Mouse (Mus musculus): Measurements from ENCODE around the gene Kctd14. TPM values are rescaled to one million over a fixed set of nuclear protein-coding genes. Genes with fewer than 3 reads are reported as not detected.
"Not testable (repeated sequence)": the region's sequence is repeated elsewhere in the genome, so short reads cannot be mapped to it uniquely, and the experiment has no call there.

Kctd14 gene
- polyA plus RNA-seq, 1 experiment from 2014 or later, result 6.0 TPM

GRCm38 (mm10) chr7:97420406-97420805 lies 30.7 kb upstream of the Kctd14 start:
- H3K4me1 ChIP-seq, result 0 out of 2 replicates have a peak, but pooled peaks cover under 1% of the 10 kb centered on the region
- WGBS, result 59% methylated on average over 1 of the region's 1 CpGs
- H3K4me2 ChIP-seq, result no peak overlapping the region
- no peak for ATAC-seq (ENCODE audit: insufficient number of reproducible peaks, insufficient read depth, low FRiP score, low TSS enrichment, low read depth)
- no peaks in the 10 kb centered on the region for H3K36me3 ChIP-seq
- no peak overlapping the region for H3K27ac ChIP-seq
- H3K9me3 ChIP-seq, result no peaks in the 10 kb centered on the region
- H3K4me3 ChIP-seq, result no peak overlapping the region
- no peaks in the 10 kb centered on the region for H3K27me3 ChIP-seq
- no peak overlapping the region for H3K9ac ChIP-seq

DNA sequence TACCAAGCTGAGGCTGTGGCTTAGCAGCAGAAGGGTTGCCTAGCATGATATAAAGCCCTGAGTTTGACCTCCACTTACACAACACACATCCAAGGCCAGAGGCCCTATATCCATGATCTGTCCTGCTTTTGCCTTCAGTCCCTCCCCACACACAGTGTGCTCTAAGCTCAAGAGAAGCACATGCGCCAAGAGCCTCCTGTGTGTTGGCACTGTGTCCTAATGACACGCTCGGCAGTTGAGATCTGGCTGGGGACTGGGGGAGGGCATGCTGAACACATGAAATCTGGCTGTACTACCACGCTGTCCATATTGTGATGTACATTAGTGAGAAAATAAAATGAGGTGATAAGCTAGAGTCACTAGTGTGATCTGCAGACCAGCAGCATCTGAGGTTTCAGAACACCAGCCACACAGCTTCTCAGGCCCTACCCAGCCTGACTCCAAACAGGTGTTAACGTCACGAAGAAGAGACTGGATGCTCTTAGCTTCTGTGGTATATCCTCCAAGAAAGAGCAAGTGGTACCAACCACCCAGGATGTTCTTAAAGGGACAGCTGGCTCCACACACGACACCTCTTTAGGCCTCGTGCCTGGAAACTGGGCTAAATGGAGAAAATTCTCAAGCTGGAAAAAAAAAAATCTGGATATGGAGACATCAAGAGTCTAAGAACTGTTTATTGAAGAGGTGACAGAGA lies 30.0 kb upstream of the Kctd14 start:
- no peaks in the 10 kb centered on the region for H3K9me3 ChIP-seq
- WGBS, result 82% methylated on average over 8 of the region's 8 CpGs
- no peaks in the 10 kb centered on the region for H3K4me1 ChIP-seq
- no peak overlapping the region for H3K9ac ChIP-seq
- ATAC-seq (ENCODE audit: insufficient number of reproducible peaks, insufficient read depth, low FRiP score, low TSS enrichment, low read depth), result no peak
- no peak overlapping the region for H3K4me3 ChIP-seq
- H3K4me2 ChIP-seq, result no peak overlapping the region
- no peaks in the 10 kb centered on the region for H3K27me3 ChIP-seq
- no peak overlapping the region for H3K27ac ChIP-seq
- H3K36me3 ChIP-seq, result no peaks in the 10 kb centered on the region

DNA sequence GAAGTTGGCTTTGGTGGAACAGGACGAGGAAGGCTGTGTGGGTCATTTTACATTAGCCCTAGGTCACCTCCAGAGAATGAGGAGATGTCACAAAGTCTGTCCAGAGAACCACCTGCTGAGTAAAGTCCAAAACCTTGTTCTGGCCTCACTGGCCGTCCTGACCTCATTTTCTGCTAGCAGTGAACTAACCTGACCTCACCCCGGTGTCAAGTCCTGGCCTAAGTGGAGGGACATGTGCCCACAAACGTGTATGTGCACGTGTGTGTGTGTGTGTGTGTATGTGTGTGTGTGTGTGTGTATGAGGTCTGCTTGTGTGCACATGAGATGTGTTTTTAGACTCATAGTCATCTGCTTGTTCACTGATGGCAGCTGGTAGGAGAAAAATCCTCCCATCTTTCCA lies 27.4 kb upstream of the Kctd14 start:
- Histone ChIP-seq H3K4me3 (no peak overlapping the region), H3K9me3 (no peaks in the 10 kb centered on the region), H3K27me3 (no peaks in the 10 kb centered on the region), H3K27ac (no peak overlapping the region), H3K4me1 (no peaks in the 10 kb centered on the region), H3K4me2 (no peak overlapping the region), H3K9ac (no peak overlapping the region), H3K36me3 (no peaks in the 10 kb centered on the region)
- 49% methylated on average over 5 of the region's 5 CpGs for whole genome bisulfite sequencing
- no peak for ATAC-seq (ENCODE audit: insufficient number of reproducible peaks, insufficient read depth, low FRiP score, low TSS enrichment, low read depth)

DNA sequence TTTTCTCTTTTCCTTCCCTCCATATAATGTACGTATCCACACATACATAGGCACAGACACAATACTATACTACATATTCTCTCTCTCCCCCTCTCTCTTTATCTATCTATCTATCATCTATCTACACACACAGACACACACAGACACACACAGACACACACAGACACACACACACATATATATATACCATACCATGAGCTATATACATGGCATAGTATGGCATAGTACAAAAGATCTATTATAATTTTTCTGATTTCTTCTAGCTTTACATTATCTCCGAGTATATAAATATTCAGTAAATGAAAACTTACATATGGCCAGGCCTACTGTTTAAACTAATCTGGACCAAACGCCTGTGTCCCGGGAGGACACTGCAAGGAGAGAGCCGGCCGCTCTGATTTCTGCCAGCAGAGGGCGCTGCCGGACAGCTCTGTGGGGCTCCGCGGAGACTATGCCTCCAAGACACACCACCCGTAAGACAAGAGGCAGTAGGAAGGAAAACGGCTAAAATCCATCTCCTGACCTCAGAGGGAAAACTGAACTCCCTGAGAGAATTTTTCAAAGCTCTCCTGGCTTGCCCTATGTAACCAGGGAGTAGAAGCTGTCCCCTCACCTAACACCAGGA lies 26.4 kb upstream of the Kctd14 start:
- Histone ChIP-seq H3K36me3 (no peaks in the 10 kb centered on the region), H3K4me3 (no peak overlapping the region), H3K4me2 (no peak overlapping the region), H3K9ac (peak overlapping the region; percentile 16; the same call in 1 of the 2 replicates), H3K27ac (no peak overlapping the region), H3K4me1 (peaks cover 7% of the 10 kb centered on the region), H3K27me3 (no peaks in the 10 kb centered on the region), H3K9me3 (no peaks in the 10 kb centered on the region)
- 9% methylated on average over 12 of the region's 12 CpGs for WGBS
- no peak for ATAC-seq (ENCODE audit: insufficient number of reproducible peaks, insufficient read depth, low FRiP score, low TSS enrichment, low read depth)

- ATAC-seq (ENCODE audit: insufficient number of reproducible peaks, insufficient read depth, low FRiP score, low TSS enrichment, low read depth), result no peak
- H3K27me3 ChIP-seq, result no peaks in the 10 kb centered on the region
- WGBS, result 69% methylated on average over 6 of the region's 6 CpGs
- H3K4me2 ChIP-seq, result no peak overlapping the region
- H3K27ac ChIP-seq, result no peak overlapping the region
- H3K9me3 ChIP-seq, result no peaks in the 10 kb centered on the region
- H3K36me3 ChIP-seq, result no peaks in the 10 kb centered on the region
- peaks cover 17% of the 10 kb centered on the region for H3K4me1 ChIP-seq
- no peak overlapping the region for H3K9ac ChIP-seq
- H3K4me3 ChIP-seq, result no peak overlapping the region
These were observed 24.6 kb upstream of the Kctd14 start for GRCm38 (mm10) chr7:97426566-97426965.

- Histone ChIP-seq H3K4me1 (peaks cover 17% of the 10 kb centered on the region), H3K9ac (no peak overlapping the region), H3K4me2 (no peak overlapping the region), H3K4me3 (no peak overlapping the region), H3K27me3 (no peaks in the 10 kb centered on the region), H3K36me3 (no peaks in the 10 kb centered on the region), H3K27ac (no peak overlapping the region), H3K9me3 (no peaks in the 10 kb centered on the region)
- WGBS, result 85% methylated on average over 6 of the region's 6 CpGs
- no peak for ATAC-seq (ENCODE audit: insufficient number of reproducible peaks, insufficient read depth, low FRiP score, low TSS enrichment, low read depth)
These were observed 23.8 kb upstream of the Kctd14 start for GRCm38 (mm10) chr7:97427296-97427695.

GRCm38 (mm10) chr7:97427778-97428420 lies 23.2 kb upstream of the Kctd14 start:
- H3K9me3 ChIP-seq, result no peaks in the 10 kb centered on the region
- peaks cover 17% of the 10 kb centered on the region for H3K4me1 ChIP-seq
- no peak overlapping the region for H3K4me3 ChIP-seq
- no peak overlapping the region for H3K9ac ChIP-seq
- WGBS, result 84% methylated on average over 5 of the region's 5 CpGs
- no peak for ATAC-seq (ENCODE audit: insufficient number of reproducible peaks, insufficient read depth, low FRiP score, low TSS enrichment, low read depth)
- no peaks in the 10 kb centered on the region for H3K27me3 ChIP-seq
- no peaks in the 10 kb centered on the region for H3K36me3 ChIP-seq
- no peak overlapping the region for H3K4me2 ChIP-seq
- H3K27ac ChIP-seq, result no peak overlapping the region

- ATAC-seq (ENCODE audit: insufficient number of reproducible peaks, insufficient read depth, low FRiP score, low TSS enrichment, low read depth), result 0 out of 2 replicates have a peak, but pooled peaks have one; percentile 73
- Histone ChIP-seq H3K27ac (peak overlapping the region; percentile 69), H3K4me3 (no peak overlapping the region), H3K36me3 (no peaks in the 10 kb centered on the region), H3K9me3 (no peaks in the 10 kb centered on the region), H3K9ac (no peak overlapping the region), H3K4me1 (peaks cover 28% of the 10 kb centered on the region), H3K4me2 (peak overlapping the region; percentile 32), H3K27me3 (no peaks in the 10 kb centered on the region)
- WGBS, result 2% methylated on average over 5 of the region's 5 CpGs
These were observed 21.4 kb upstream of the Kctd14 start for GRCm38 (mm10) chr7:97429705-97430104.

- not testable (repeated sequence) for H3K4me2 ChIP-seq; H3K36me3 ChIP-seq; H3K4me3 ChIP-seq; H3K27ac ChIP-seq; H3K9me3 ChIP-seq; ATAC-seq (ENCODE audit: insufficient number of reproducible peaks, insufficient read depth, low FRiP score, low TSS enrichment, low read depth); H3K9ac ChIP-seq; H3K27me3 ChIP-seq
- WGBS, result 67% methylated on average over 3 of the region's 3 CpGs
- peaks cover 32% of the 10 kb centered on the region for H3K4me1 ChIP-seq
These were observed 17.6 kb upstream of the Kctd14 start for GRCm38 (mm10) chr7:97433517-97433916.

GRCm38 (mm10) chr7:97434517-97434916 lies 16.6 kb upstream of the Kctd14 start:
- WGBS, result 71% methylated on average over 10 of the region's 10 CpGs
- peaks cover 27% of the 10 kb centered on the region for H3K4me1 ChIP-seq
- no peak overlapping the region for H3K27ac ChIP-seq
- ATAC-seq (ENCODE audit: insufficient number of reproducible peaks, insufficient read depth, low FRiP score, low TSS enrichment, low read depth), result no peak
- no peaks in the 10 kb centered on the region for H3K27me3 ChIP-seq
- H3K4me3 ChIP-seq, result no peak overlapping the region
- H3K36me3 ChIP-seq, result no peaks in the 10 kb centered on the region
- H3K9ac ChIP-seq, result no peak overlapping the region
- no peak overlapping the region for H3K4me2 ChIP-seq
- no peaks in the 10 kb centered on the region for H3K9me3 ChIP-seq

DNA sequence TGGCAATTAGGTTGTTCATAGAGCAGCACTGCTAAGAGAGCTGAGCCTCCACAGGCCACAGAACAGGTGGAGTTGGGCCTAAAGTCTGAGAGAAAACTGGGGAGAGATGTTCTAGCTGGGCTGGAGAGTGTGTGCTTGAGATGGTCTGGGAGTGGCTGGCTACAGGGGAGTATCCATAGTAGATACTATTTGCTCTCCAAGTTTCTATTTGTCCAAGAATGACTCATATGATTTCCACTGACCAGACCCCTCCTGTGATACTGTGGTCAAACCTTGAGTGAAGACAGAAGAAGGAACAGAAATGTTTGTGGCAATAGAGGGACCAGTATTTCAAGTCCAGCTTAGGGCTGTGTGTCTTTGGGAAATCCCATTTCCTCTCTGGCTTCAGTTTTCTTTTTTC lies 12.1 kb upstream of the Kctd14 start:
- ATAC-seq (ENCODE audit: insufficient number of reproducible peaks, insufficient read depth, low FRiP score, low TSS enrichment, low read depth), result no peak
- H3K9me3 ChIP-seq, result no peaks in the 10 kb centered on the region
- no peak overlapping the region for H3K27ac ChIP-seq
- H3K4me3 ChIP-seq, result no peak overlapping the region
- H3K9ac ChIP-seq, result no peak overlapping the region
- peaks cover 10% of the 10 kb centered on the region for H3K4me1 ChIP-seq
- H3K4me2 ChIP-seq, result no peak overlapping the region
- H3K36me3 ChIP-seq, result no peaks in the 10 kb centered on the region
- H3K27me3 ChIP-seq, result no peaks in the 10 kb centered on the region
